Mouse (Mus musculus): ENCODE results near the gene Soat1.

DNA sequence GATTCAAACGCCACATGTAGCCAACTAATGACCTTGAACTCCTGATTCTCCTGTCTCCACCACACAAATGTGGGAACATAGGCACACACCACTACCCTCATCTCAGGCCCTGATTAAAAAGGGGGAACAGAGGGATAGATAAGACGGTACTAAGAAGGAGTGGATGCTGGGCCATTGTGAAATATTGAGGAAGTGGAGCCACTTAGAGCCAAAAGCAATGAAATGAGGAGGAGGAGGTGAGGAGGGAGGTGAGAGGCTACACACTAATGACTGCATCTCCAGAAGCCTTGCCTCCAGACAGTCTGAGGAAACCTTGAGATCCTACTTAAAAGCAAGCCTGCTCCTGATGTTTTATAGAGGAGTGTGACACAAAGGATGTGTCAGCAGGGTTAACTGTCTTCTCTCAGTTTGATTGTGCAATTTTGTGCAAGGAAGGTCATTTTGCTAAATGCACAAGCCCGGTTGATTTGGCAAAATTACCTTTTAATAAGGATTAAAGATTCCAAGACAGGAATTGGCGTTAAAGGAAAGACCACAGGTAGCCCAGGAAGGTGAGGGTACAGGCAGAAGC lies 17.2 kb upstream of the Soat1 start:
- TF ChIP-seq CTCF (IDR thresholded peaks at IDR 0.05; ENCODE audit: extremely low read depth, insufficient read depth, insufficient read length, insufficient replicate concordance) (no peak), POLR2A (IDR thresholded peaks at IDR 0.05; ENCODE audit: low read depth, low read length) (no peak)

Data from spleen, adult 2 months (tissue).